Mouse (Mus musculus) forebrain, embryonic 10.5 days (tissue): ENCODE data around the gene Aph1a. TPM values are rescaled to one million over a fixed set of nuclear protein-coding genes. Genes with fewer than 3 reads are reported as not detected.
"Not testable (repeated sequence)": the region's sequence is repeated elsewhere in the genome, so short reads cannot be mapped to it uniquely, and the experiment has no call there.

ENCODE experiments used
- DNase-seq: peaks from one replicate; pipeline ENCODE4 v3.0.0-alpha.2; 2017; ENCODE audit warnings: low spot score; ENCODE audit errors: extremely low spot score
- H3K27ac ChIP-seq: fragments of 300-500 bp; sonication (generic); 2 replicates; pipeline ENCODE4 v1.5.1; 2016; ENCODE audit warnings: mild to moderate bottlenecking
- H3K27me3 ChIP-seq: fragments of 300-500 bp; sonication (generic); 2 replicates; pipeline ENCODE4 v1.6.1; 2016; ENCODE audit warnings: mild to moderate bottlenecking; ENCODE audit not compliant: poor library complexity, severe bottlenecking
- H3K36me3 ChIP-seq: fragments of 300-500 bp; sonication (generic); replicated peaks from 2 replicates; pipeline ENCODE4 v1.6.1; 2016; ENCODE audit warnings: mild to moderate bottlenecking, moderate library complexity
- H3K4me1 ChIP-seq: fragments of 300-500 bp; sonication (generic); 2 replicates; pipeline ENCODE4 v1.6.1; 2016
- H3K4me3 ChIP-seq: fragments of 300-500 bp; sonication (generic); 2 replicates; pipeline ENCODE4 v1.5.1; 2016; ENCODE audit warnings: mild to moderate bottlenecking, moderate library complexity
- H3K9me3 ChIP-seq: fragments of 300-500 bp; sonication (generic); 2 replicates; pipeline ENCODE4 v1.6.1; 2016; ENCODE audit warnings: mild to moderate bottlenecking, moderate library complexity
- WGBS: fragments of 180-500 bp; shearing (Covaris S2); methylation state at CpG from one replicate; pipeline ENCODE4 v1.1.7; 2016; 5-methylcytosine and 5-hydroxymethylcytosine counted together
- polyA plus RNA-seq: library from polyadenylated mRNA; unstranded; fragments of >200 nt; fragmentation: Nextera tagmentation; extraction: Ambion mirVana; gene quantifications from 2 replicates; pipeline ENCODE4 v1.2.1, GENCODE M21; 2016

Gene Aph1a
- polyA plus RNA-seq, 1 experiment from 2014 or later, result 28.7 TPM

DNA sequence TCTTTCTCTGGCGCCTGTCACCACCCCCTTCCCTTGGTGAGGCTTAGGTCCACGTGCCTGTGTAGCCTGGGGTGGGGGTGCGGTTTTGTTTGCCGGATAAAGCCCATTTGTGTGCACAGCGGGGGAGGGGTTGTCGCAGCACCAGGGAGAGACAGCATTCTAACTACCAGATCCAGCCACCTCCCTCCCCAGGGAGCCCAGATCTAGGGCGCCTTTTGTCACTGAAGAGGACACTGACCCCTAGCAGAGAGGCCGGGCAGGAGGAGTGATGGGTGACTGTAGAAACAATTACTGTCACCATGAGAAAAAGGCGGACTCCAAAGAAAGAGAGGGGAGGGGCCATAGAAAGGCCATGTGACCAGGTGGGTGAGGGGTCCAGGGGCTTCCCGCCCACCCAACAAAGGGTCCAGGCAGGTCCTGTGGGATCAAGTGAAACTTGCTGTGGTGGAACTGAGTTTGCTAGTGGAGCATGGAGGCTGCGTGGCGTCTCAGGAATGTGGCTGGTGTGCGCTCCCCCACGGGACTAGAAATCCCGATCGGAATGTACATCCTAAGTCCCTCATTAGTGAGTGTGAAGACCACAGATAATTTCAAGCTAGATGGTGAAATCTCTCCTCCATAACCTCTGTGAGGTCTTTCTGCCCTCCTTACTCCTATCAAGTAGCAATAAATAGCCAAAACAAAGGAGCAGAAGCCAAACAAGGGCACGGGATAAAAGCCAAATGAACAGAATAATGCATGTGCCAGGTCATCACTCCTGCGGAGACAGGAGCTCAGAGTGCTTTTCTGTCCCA, 11.6 kb downstream of the Aph1a start:
- no peaks in the 10 kb centered on the region for H3K9me3 ChIP-seq
- DNase-seq, result peak; percentile 74
- peaks cover 63% of the 10 kb centered on the region for H3K4me1 ChIP-seq
- under 1% methylated on average over 18 of the region's 18 CpGs for WGBS
- H3K4me3 ChIP-seq, result peak overlapping the region; percentile 60
- H3K27me3 ChIP-seq, result peaks cover 11% of the 10 kb centered on the region
- H3K27ac ChIP-seq, result peak overlapping the region; percentile 93
- peaks cover 18% of the 10 kb centered on the region for H3K36me3 ChIP-seq

GRCm38 (mm10) chr3:95905940-95906492, 12.2 kb downstream of the Aph1a start:
- H3K4me1 ChIP-seq, result peaks cover 63% of the 10 kb centered on the region
- H3K9me3 ChIP-seq, result no peaks in the 10 kb centered on the region
- peaks cover 13% of the 10 kb centered on the region for H3K36me3 ChIP-seq
- peak overlapping the region; percentile 60 for H3K4me3 ChIP-seq
- WGBS, result 1% methylated on average over 12 of the region's 12 CpGs
- peak; percentile 65 for DNase-seq
- peaks cover 11% of the 10 kb centered on the region for H3K27me3 ChIP-seq
- peak overlapping the region; percentile 93 for H3K27ac ChIP-seq

DNA sequence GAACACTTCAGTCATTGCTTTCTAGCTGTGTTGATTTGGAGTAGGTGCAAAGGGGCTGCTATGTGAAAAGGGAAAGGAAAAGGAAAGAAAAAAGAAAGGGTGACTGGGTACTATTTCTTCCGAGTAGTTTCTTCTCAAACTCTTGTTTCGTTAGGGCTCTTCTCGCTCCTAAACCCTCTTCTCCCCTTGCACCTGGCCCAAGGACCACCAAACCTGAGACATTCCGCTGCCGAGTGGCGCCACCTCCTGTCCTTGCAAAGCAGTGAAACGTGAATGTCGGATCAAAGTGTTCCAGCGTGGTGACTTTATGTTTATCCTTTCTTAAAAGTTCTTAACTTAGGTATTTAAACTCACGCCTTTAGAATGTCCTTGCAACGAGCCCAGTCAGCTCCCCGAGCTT, 13.1 kb downstream of the Aph1a start:
- Histone ChIP-seq H3K36me3 (peaks cover 5% of the 10 kb centered on the region), H3K27me3 (peaks cover 11% of the 10 kb centered on the region), H3K9me3 (no peaks in the 10 kb centered on the region), H3K4me1 (peaks cover 55% of the 10 kb centered on the region), H3K27ac (peak overlapping the region; percentile 93), H3K4me3 (peak overlapping the region; percentile 60)
- peak; percentile 72 for DNase-seq
- whole genome bisulfite sequencing, result under 1% methylated on average over 12 of the region's 12 CpGs

GRCm38 (mm10) chr3:95907613-95908012, 13.8 kb downstream of the Aph1a start:
- 48% methylated on average over 4 of the region's 4 CpGs for WGBS
- Histone ChIP-seq H3K27ac (no peak overlapping the region), H3K27me3 (peaks cover 11% of the 10 kb centered on the region)

GRCm38 (mm10) chr3:95914706-95915105, 20.9 kb downstream of the Aph1a start:
- no peaks in the 10 kb centered on the region for H3K36me3 ChIP-seq
- WGBS, result 90% methylated on average over 4 of the region's 4 CpGs
- no peak for DNase-seq
- H3K4me1 ChIP-seq, result no peaks in the 10 kb centered on the region
- no peak overlapping the region for H3K27ac ChIP-seq
- no peaks in the 10 kb centered on the region for H3K27me3 ChIP-seq
- no peaks in the 10 kb centered on the region for H3K9me3 ChIP-seq
- no peak overlapping the region for H3K4me3 ChIP-seq

More at GRCm38 (mm10) chr3:95907613-95908012, 13.8 kb downstream of the Aph1a start:
- no peaks in the 10 kb centered on the region for H3K36me3 ChIP-seq
- no peaks in the 10 kb centered on the region for H3K9me3 ChIP-seq
- DNase-seq, result no peak
- no peak overlapping the region for H3K4me3 ChIP-seq
- H3K4me1 ChIP-seq, result peaks cover 48% of the 10 kb centered on the region

- Histone ChIP-seq H3K36me3 (no peaks in the 10 kb centered on the region), H3K4me3 (no peak overlapping the region), H3K27me3 (no peaks in the 10 kb centered on the region), H3K9me3 (no peaks in the 10 kb centered on the region), H3K4me1 (peaks cover 4% of the 10 kb centered on the region; the same call in 1 of the 2 replicates), H3K27ac (no peak overlapping the region)
- WGBS, result 78% methylated on average over 7 of the region's 7 CpGs
- no peak for DNase-seq
Observed at GRCm38 (mm10) chr3:95916760-95917159, 23.0 kb downstream of the Aph1a start.

- H3K4me1 ChIP-seq, H3K9me3 ChIP-seq, DNase-seq, H3K27me3 ChIP-seq, H3K27ac ChIP-seq, H3K36me3 ChIP-seq, H3K4me3 ChIP-seq: not testable (repeated sequence)
- 70% methylated on average over 2 of the region's 2 CpGs for WGBS
Observed at GRCm38 (mm10) chr3:95920532-95920931, 26.8 kb downstream of the Aph1a start.

DNA sequence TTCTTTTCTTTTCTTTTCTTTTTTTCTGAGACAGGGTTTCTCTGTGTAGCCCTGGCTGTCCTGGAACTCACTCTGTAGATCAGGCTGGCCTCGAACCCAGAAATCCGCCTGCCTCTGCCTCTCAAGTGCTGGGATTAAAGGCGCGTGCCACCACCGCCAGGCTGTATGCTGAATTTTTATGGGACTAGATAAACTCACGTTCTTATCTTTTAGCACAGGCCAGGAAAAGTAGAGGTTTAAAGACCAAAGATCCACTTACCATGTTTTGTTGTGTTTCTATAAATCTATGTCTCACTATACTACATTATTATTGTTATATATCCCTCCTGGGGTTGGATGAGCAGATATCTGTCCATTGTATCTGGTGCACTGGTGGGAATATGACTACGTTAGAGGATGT, 29.7 kb downstream of the Aph1a start:
- 91% methylated on average over 7 of the region's 7 CpGs for WGBS
- not testable (repeated sequence) for H3K4me3 ChIP-seq, DNase-seq, H3K36me3 ChIP-seq, H3K27ac ChIP-seq, H3K27me3 ChIP-seq, H3K4me1 ChIP-seq, H3K9me3 ChIP-seq

GRCm38 (mm10) chr3:95924185-95924584, 30.4 kb downstream of the Aph1a start:
- H3K4me1 ChIP-seq, result peaks cover 4% of the 10 kb centered on the region; the same call in 1 of the 2 replicates
- H3K36me3 ChIP-seq, result no peaks in the 10 kb centered on the region

GRCm38 (mm10) chr3:95925087-95925486, 31.3 kb downstream of the Aph1a start:
- no peaks in the 10 kb centered on the region for H3K9me3 ChIP-seq
- H3K27ac ChIP-seq, result no peak overlapping the region
- H3K36me3 ChIP-seq, result no peaks in the 10 kb centered on the region
- H3K27me3 ChIP-seq, result no peaks in the 10 kb centered on the region
- 88% methylated on average over 5 of the region's 5 CpGs for WGBS
- H3K4me3 ChIP-seq, result no peak overlapping the region
- peaks cover 6% of the 10 kb centered on the region; the same call in 1 of the 2 replicates for H3K4me1 ChIP-seq
- DNase-seq, result no peak

More at GRCm38 (mm10) chr3:95924185-95924584, 30.4 kb downstream of the Aph1a start:
- Histone ChIP-seq H3K27me3 (no peaks in the 10 kb centered on the region), H3K4me3 (no peak overlapping the region), H3K9me3 (no peaks in the 10 kb centered on the region), H3K27ac (no peak overlapping the region)
- WGBS, result 80% methylated on average over 4 of the region's 4 CpGs
- DNase-seq, result no peak

DNA sequence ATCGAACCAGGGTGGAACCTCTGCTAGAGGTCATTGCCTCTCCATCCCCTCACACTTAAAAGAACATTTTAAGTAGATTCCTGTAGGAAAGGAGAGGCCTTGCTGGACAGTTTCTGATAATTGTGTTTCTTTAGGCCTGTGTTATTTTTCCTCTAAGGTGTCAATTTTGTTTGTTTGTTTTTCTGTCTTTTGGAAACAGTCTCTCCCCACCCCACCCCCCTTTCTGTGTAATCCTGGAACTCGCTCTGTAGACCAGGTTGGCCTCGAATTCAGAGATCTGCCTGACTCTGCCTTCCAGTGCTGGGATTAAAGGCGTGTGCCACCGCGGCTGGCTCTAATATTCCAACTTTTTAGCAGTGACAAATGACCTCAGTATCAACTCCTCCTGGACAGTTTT, 34.5 kb downstream of the Aph1a start:
- Histone ChIP-seq H3K4me3 (peak overlapping the region; percentile 94), H3K9me3 (no peaks in the 10 kb centered on the region), H3K36me3 (peaks cover 16% of the 10 kb centered on the region), H3K27ac (peak overlapping the region; percentile 99), H3K27me3 (no peaks in the 10 kb centered on the region), H3K4me1 (peaks cover 25% of the 10 kb centered on the region)
- WGBS, result 82% methylated on average over 6 of the region's 6 CpGs
- DNase-seq, result no peak

GRCm38 (mm10) chr3:95928658-95929503, 35.1 kb downstream of the Aph1a start, which contains the start of gene Anp32e:
TSS of gene Anp32e (plus strand) at chr3:95929246.
- Histone ChIP-seq H3K27ac (peak within 1 kb of the TSS; percentile 99), H3K27me3 (no peaks in the 10 kb centered on the region), H3K9me3 (no peaks in the 10 kb centered on the region), H3K4me1 (peaks cover 25% of the 10 kb centered on the region), H3K36me3 (peaks cover 23% of the 10 kb centered on the region), H3K4me3 (peak within 1 kb of the TSS; percentile 94)
- peak; percentile 96 for DNase-seq
- under 1% methylated on average over 49 of the region's 49 CpGs for WGBS
